In genomic region chr17:34263811-34264371, GRCm38 (mm10) we compare ENCODE assay signal across 8 mouse cellular contexts. TPM values are rescaled to one million over a fixed set of nuclear protein-coding genes. Genes with fewer than 3 reads are reported as not detected.
A peak's percentile ranks its signal among the peaks of the same experiment; 100 is the strongest.
DNase-seq lines count a peak whose midpoint lies in the region; ATAC-seq and TF ChIP-seq lines count a peak whose summit lies in the region.

No protein-coding gene starts in this region.

- H3K27ac ChIP-seq in hindbrain, postnatal 0 days: no peak overlapping the region
- H3K27ac ChIP-seq in lung, embryonic 14.5 days (ENCODE audit: low read depth): no peak overlapping the region

- ATAC-seq in hindbrain, postnatal 0 days: no peak
- no peak for ATAC-seq in lung, embryonic 14.5 days (ENCODE audit: insufficient read depth)

- TF ChIP-seq CTCF in hindbrain, postnatal 0 days (IDR thresholded peaks at IDR 0.05; ENCODE audit: low read depth): no peak
- peak; percentile 25; the same call in 1 of the 2 replicates for TF ChIP-seq CTCF in lung, embryonic 14.5 days (IDR thresholded peaks at IDR 0.05; ENCODE audit: low read depth)

- peak; percentile 70 for DNase-seq in ES-CJ7 (ENCODE audit: low read depth, low spot score)
- peak; percentile 75 for DNase-seq in embryo, embryonic 11 days
- peak; percentile 37 for DNase-seq in hindbrain, postnatal 0 days (ENCODE audit: low spot score)
- DNase-seq in lung, embryonic 14.5 days: peak; percentile 40
- peak; percentile 61 for DNase-seq in spleen, adult 12 weeks (ENCODE audit: low spot score)
- DNase-seq in gastrocnemius, postnatal 25 days: no peak
- DNase-seq in gastrocnemius, postnatal 14 days: no peak
- DNase-seq in left cerebral cortex, adult 9 months (ENCODE audit: low spot score in 2 of 2): no peak

- no peaks in the 10 kb centered on the region for H3K9me3 ChIP-seq in hindbrain, postnatal 0 days (ENCODE audit: low read length)
- no peaks in the 10 kb centered on the region for H3K9me3 ChIP-seq in lung, embryonic 14.5 days (ENCODE audit: low read depth, low read length)

- H3K4me2 ChIP-seq in hindbrain, postnatal 0 days (ENCODE audit: low read depth, low read length): peak overlapping the region; percentile 88
- peak overlapping the region; percentile 89 for H3K4me2 ChIP-seq in lung, embryonic 14.5 days

- H3K36me3 ChIP-seq in hindbrain, postnatal 0 days (ENCODE audit: insufficient read depth, low read length): no peaks in the 10 kb centered on the region
- no peaks in the 10 kb centered on the region for H3K36me3 ChIP-seq in lung, embryonic 14.5 days (ENCODE audit: insufficient read depth)

- 4% methylated on average over 14 of the region's 14 CpGs for WGBS in hindbrain, postnatal 0 days
- WGBS in lung, embryonic 14.5 days: 5% methylated on average over 14 of the region's 14 CpGs

- peaks cover 10% of the 10 kb centered on the region for H3K27me3 ChIP-seq in hindbrain, postnatal 0 days (ENCODE audit: insufficient read depth, low read length)
- H3K27me3 ChIP-seq in lung, embryonic 14.5 days (ENCODE audit: insufficient read depth, low read length): peaks cover 32% of the 10 kb centered on the region

- H3K4me3 ChIP-seq in hindbrain, postnatal 0 days (ENCODE audit: low read length): peak overlapping the region; percentile 42
- H3K4me3 ChIP-seq in lung, embryonic 14.5 days (ENCODE audit: low read depth, low read length): peak overlapping the region; percentile 48

- peaks cover 8% of the 10 kb centered on the region; the same call in 1 of the 2 replicates for H3K4me1 ChIP-seq in hindbrain, postnatal 0 days (ENCODE audit: insufficient read depth, low read length)
- no peaks in the 10 kb centered on the region for H3K4me1 ChIP-seq in lung, embryonic 14.5 days (ENCODE audit: insufficient read depth)

- intact Hi-C loops in gastrocnemius, postnatal 14 days (cut with DNase I; ENCODE audit: low total_unique reads): no loop called here

- H3K9ac ChIP-seq in hindbrain, postnatal 0 days (replicated peaks; ENCODE audit: low read length): no peak overlapping the region
- no peak overlapping the region for H3K9ac ChIP-seq in lung, embryonic 14.5 days

RNA-seq across cellular contexts. Expression of gene H2-Ab1, which starts 6.4 kb away (rescaled TPM):
- 1.1 and 3.5 TPM in 2 replicates for total RNA-seq in hindbrain, postnatal 0 days (2014; rRNA removed)
- 2.9 and 3.1 TPM in 2 replicates for polyA plus RNA-seq in hindbrain, postnatal 0 days (2015; fragmentation: Nextera tagmentation; extraction: Ambion mirVana)
- 2.6 and 2.8 TPM in 2 replicates for polyA plus RNA-seq in lung, embryonic 14.5 days (2014; fragmentation: Nextera tagmentation; extraction: Ambion mirVana)
- 1 to 10 TPM; 2.7 to 3.3 TPM for total RNA-seq in gastrocnemius, postnatal 25 days (2021)
- total RNA-seq in gastrocnemius, postnatal 14 days (2021): 1 to 10 TPM; 2.8 to 3.1 TPM

RNA-seq across cellular contexts. Expression of gene H2-Aa, which starts 23.7 kb away (rescaled TPM):
- total RNA-seq in hindbrain, postnatal 0 days (2014; rRNA removed): 1.0 and 1.3 TPM in 2 replicates
- polyA plus RNA-seq in hindbrain, postnatal 0 days (2015; fragmentation: Nextera tagmentation; extraction: Ambion mirVana): 0.95 and 1.4 TPM in 2 replicates
- polyA plus RNA-seq in lung, embryonic 14.5 days (2014; fragmentation: Nextera tagmentation; extraction: Ambion mirVana): 2.0 TPM in 2 replicates
- total RNA-seq in gastrocnemius, postnatal 25 days (2021): 1 to 10 TPM; 4.4 to 4.5 TPM
- total RNA-seq in gastrocnemius, postnatal 14 days (2021): 1 to 10 TPM; 2.8 to 3.9 TPM

RNA-seq across cellular contexts. Expression of gene H2-Ob, which starts 25.2 kb away (rescaled TPM):
- 0.14 and 0.42 TPM in 2 replicates for total RNA-seq in hindbrain, postnatal 0 days (2014; rRNA removed)
- 0.13 and 0.35 TPM in 2 replicates for polyA plus RNA-seq in hindbrain, postnatal 0 days (2015; fragmentation: Nextera tagmentation; extraction: Ambion mirVana)
- not detected in 2 replicates for polyA plus RNA-seq in lung, embryonic 14.5 days (2014; fragmentation: Nextera tagmentation; extraction: Ambion mirVana)
- total RNA-seq in gastrocnemius, postnatal 25 days (2021): under 1 TPM in 1 of 2 experiments, not detected in 1; 0.13 TPM
- under 1 TPM in 1 of 2 experiments, not detected in 1; 0.13 TPM for total RNA-seq in gastrocnemius, postnatal 14 days (2021)

RNA-seq across cellular contexts. Expression of gene H2-Eb1, which starts 41.8 kb away (rescaled TPM):
- 0.52 and 0.93 TPM in 2 replicates for total RNA-seq in hindbrain, postnatal 0 days (2014; rRNA removed)
- polyA plus RNA-seq in hindbrain, postnatal 0 days (2015; fragmentation: Nextera tagmentation; extraction: Ambion mirVana): 4.1 and 5.3 TPM in 2 replicates
- 2.2 and 2.3 TPM in 2 replicates for polyA plus RNA-seq in lung, embryonic 14.5 days (2014; fragmentation: Nextera tagmentation; extraction: Ambion mirVana)
- total RNA-seq in gastrocnemius, postnatal 25 days (2021): 1 to 10 TPM; 3.9 to 5.5 TPM
- 1 to 10 TPM; 2.8 to 3.7 TPM for total RNA-seq in gastrocnemius, postnatal 14 days (2021)

Comparison
In these comparisons a context has a peak if more than half of its experiments do, and no peak if none do; other contexts are left out.
1. DNase-seq: peak in ES-CJ7 (single experiment), embryo, embryonic 11 days (single experiment), hindbrain, postnatal 0 days (single experiment), lung, embryonic 14.5 days (single experiment) and spleen, adult 12 weeks (single experiment); none in gastrocnemius, postnatal 25 days (single experiment), gastrocnemius, postnatal 14 days (single experiment) and left cerebral cortex, adult 9 months (0 of 2).